Mouse (Mus musculus) kidney, postnatal 10 days (tissue): ENCODE measurements at regions not wholly inside any gene's neighbourhood (a gene's known extent, or its start where the extent isn't known, plus 50 kb on each side); places are given as distances from the start of the nearest gene placed in this dataset.

Experiments
- DNase-seq: peaks from one replicate; pipeline ENCODE4 v3.0.0; 2021; ENCODE audit warnings: mixed read lengths

GRCm38 (mm10) chr13:6060229-6060845 lies 199.1 kb downstream of the Klf6 start:
- DNase-seq = no peak

GRCm38 (mm10) chr13:6062305-6062704 lies 201.0 kb downstream of the Klf6 start:
- DNase-seq = no peak

- no peak for DNase-seq
Observed at GRCm38 (mm10) chr13:6062729-6063386, 201.6 kb downstream of the Klf6 start.

GRCm38 (mm10) chr13:6076978-6077825 lies 215.9 kb downstream of the Klf6 start:
- DNase-seq = no peak

GRCm38 (mm10) chr13:6085891-6086290 lies 224.6 kb downstream of the Klf6 start:
- no peak for DNase-seq

- DNase-seq = no peak
Observed at GRCm38 (mm10) chr13:6109018-6109657, 247.9 kb downstream of the Klf6 start.

- no peak for DNase-seq
Observed at GRCm38 (mm10) chr13:6119703-6120102, 258.4 kb downstream of the Klf6 start.

- DNase-seq = no peak
Observed at GRCm38 (mm10) chr13:6127311-6127710, 266.0 kb downstream of the Klf6 start.

- DNase-seq = peak; percentile 17
Observed at GRCm38 (mm10) chr13:6128903-6129302, 267.6 kb downstream of the Klf6 start.

- DNase-seq = no peak
Observed at GRCm38 (mm10) chr13:6131363-6131762, 270.1 kb downstream of the Klf6 start.

- DNase-seq = no peak
Observed at GRCm38 (mm10) chr13:6137170-6137569, 275.9 kb downstream of the Klf6 start.

GRCm38 (mm10) chr13:6142771-6143170 lies 281.5 kb downstream of the Klf6 start:
- DNase-seq = no peak

- no peak for DNase-seq
Observed at GRCm38 (mm10) chr13:6153657-6154056, 292.4 kb downstream of the Klf6 start.

GRCm38 (mm10) chr13:6156191-6156590 lies 294.9 kb downstream of the Klf6 start:
- no peak for DNase-seq

GRCm38 (mm10) chr13:6157029-6157428 lies 295.7 kb downstream of the Klf6 start:
- DNase-seq = no peak

GRCm38 (mm10) chr13:6157946-6158345 lies 296.7 kb downstream of the Klf6 start:
- no peak for DNase-seq

GRCm38 (mm10) chr13:6159412-6159811 lies 298.1 kb downstream of the Klf6 start:
- no peak for DNase-seq

- DNase-seq = no peak
Observed at GRCm38 (mm10) chr13:6165916-6166315, 304.6 kb downstream of the Klf6 start.

GRCm38 (mm10) chr13:6167055-6167761 lies 305.9 kb downstream of the Klf6 start:
- no peak for DNase-seq

GRCm38 (mm10) chr13:6173095-6173494 lies 311.8 kb downstream of the Klf6 start:
- DNase-seq = no peak

GRCm38 (mm10) chr13:6178362-6179070 lies 317.2 kb downstream of the Klf6 start:
- no peak for DNase-seq

- no peak for DNase-seq
Observed at GRCm38 (mm10) chr13:6189133-6189532, 327.9 kb downstream of the Klf6 start.
